Mouse (Mus musculus) bone marrow, adult 2 months (tissue): ENCODE results near the gene Slco6d1.

Experiments
- CTCF ChIP-seq: fragments of 200-500 bp; IDR thresholded peaks from 2 replicates; pipeline ENCODE4 v1.5.1; 2011; ENCODE audit warnings: low read length, control low read depth; ENCODE audit not compliant: control insufficient read depth, insufficient read depth
- POLR2A ChIP-seq: fragments of 200-500 bp; IDR thresholded peaks from 2 replicates; pipeline ENCODE4 v1.6.1; 2011; ENCODE audit warnings: low read depth, mild to moderate bottlenecking, control low read depth, low read length, borderline replicate concordance; ENCODE audit not compliant: control insufficient read depth

GRCm38 (mm10) chr1:98554388-98554787 lies 133.5 kb downstream of the Slco6d1 start:
- TF ChIP-seq POLR2A: no peak
- TF ChIP-seq CTCF: no peak
